Mouse (Mus musculus) c-Kit-positive CD71-positive TER-119-positive erythroid progenitor cells, embryonic 14.5 days (primary cell): ENCODE results near the gene Pafah1b2.
A peak's percentile ranks its signal among the peaks of the same experiment; 100 is the strongest.

Experiments
- DNase-seq: peaks from one replicate; pipeline ENCODE4 v3.0.0-alpha.2; 2013; ENCODE audit warnings: low spot score

Gene Pafah1b2

DNA sequence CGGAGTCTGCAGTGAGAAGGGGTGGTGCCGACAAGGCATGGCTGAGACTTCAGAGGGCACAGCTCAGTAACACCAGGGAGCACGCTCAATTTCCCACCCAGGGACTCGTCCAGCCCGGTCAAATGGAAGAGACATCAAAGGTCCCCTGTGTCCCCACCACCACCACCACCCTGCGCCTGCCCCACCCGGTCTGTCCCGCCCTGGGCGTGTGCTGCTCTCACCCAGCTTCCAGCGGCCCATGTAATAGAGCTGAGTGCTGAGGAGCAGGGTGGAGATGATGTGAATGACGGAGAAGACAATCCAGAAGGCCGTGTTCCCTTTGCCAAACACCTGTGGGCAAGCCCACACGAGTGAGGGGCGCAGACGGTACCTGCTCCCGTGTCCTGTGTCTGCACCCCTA, 70.0 kb downstream of the Pafah1b2 start:
- DNase-seq, result no peak

- DNase-seq, result peak; percentile 50
Measured at GRCm38 (mm10) chr9:45941329-45941888, 71.1 kb downstream of the Pafah1b2 start.

- no peak for DNase-seq
Measured at GRCm38 (mm10) chr9:45939794-45940193, 72.7 kb downstream of the Pafah1b2 start.

DNA sequence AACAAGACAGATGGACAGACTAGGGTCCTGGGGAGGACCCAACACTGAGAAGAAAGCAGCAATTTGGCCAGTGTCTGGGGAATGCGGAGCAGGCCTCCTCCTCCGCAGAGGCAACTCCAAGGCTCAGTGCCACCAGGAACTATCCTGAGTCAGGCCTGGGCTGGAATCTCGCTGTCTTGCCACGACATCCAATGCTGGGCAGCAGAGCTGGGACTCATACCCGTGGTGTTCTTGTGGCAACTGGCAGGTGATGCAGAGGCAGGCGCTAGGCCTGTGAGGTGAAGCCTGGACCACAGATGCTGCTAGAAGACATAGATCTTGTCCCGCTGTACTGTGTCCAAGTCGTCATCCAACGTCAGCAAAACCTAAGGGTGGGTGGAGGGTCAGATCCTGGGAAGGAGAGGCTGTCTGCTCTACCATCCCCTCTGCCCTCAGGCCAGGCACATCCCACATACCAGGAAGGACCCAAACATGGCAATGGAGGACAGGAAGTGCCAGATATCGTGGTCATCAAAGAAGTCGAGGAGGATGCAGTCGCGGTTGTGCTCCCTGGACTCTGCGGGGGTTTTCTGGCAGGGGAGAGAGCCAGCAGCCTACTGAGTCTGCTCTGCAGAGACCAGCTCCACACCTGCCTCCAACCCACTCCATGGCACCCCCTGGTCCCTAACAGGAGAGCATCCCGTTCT, 73.4 kb downstream of the Pafah1b2 start:
- no peak for DNase-seq

GRCm38 (mm10) chr9:45938088-45938487, 74.4 kb downstream of the Pafah1b2 start:
- DNase-seq, result no peak

DNA sequence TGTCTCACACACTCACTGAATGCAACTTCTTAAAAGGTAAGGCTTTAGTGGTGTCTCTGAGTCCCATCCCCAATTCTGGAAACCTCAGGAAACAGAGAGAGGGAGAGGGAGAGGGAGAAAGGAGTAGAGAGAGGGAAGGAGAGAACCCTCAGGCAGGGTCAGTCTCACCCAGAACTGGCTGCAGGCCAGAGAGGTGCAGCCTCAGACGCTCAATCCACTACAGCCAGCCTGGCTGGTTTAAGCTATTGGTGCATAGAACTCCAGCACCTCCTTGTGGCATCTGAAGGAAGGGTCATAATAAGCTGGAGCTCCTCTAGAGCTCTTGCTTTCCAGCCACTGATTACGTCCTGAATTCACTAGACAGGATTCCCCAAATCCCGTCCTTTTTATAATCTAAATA, 75.6 kb downstream of the Pafah1b2 start:
- peak; percentile 49 for DNase-seq

DNA sequence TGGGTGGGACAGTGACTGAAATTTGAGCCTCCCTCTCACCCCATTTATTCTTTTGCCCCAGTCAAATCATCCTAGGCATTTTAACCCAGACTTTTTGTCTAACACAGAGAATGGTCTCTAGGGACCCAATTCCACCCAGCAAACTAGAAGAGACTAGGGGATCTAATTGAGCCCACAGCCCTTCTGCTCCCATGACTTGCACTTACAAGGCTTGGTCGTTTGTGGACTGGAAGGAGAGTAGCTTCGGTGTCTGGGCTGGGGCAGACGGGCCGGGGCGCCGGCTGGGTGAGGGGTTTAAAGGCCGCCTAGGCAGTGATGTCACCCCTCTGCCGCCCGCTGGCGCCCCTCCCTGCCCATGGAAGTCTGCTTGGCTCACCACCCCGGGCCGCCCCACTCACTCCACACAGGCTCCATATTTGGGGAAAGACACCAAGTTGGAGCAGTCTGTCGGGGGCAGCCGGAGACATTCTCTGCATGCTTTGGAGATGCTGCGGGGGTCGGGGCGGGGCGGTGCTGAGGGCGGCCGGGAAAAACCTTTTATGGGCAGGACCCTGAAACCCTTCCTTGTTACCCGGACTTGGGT, 76.8 kb downstream of the Pafah1b2 start, which contains the start of gene Tagln:
TSS of gene Tagln (minus strand) at position 431 of the 583 bp plus-strand sequence.
- no peak for DNase-seq

DNA sequence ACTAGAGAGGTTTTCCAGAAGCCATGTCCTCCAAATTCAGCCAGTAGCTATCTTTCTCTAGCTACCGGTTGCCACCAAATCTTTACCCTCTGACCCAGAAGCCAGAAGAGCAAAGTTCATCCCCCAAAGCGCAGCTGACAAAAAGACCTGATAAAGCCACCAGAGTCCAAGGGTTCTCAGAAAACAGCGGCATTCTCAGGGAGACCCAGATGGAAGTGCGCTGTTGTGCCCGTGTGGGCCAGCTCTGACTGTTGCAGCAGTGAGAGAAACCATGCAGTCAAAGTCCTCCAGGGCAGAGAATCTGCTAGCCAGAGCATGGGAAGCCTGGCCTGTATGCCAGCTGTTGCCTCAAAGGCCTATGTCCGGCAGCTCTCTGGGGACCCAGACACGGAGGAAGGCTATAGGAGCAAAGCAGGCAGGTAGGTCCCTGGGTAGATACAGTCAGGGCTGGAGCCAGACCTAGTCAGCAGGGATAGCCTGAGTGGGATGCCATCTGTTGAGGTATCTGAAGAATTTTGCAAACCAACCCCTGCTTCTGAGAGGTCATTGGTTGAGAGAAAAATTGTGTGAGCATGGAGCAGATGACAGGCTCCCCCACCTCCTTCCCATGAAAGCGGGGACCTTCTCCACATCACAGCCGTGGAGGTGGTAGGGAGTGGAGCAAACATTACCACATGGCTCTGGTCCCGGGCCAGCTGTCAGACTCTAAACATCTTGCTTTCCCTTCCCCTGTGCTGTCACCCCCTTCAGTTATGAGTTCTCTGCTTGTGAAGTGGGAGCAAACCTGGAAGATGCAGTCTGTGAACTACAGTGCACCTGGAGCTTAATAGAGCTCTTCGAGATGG, 79.7 kb downstream of the Pafah1b2 start:
- DNase-seq, result no peak

DNA sequence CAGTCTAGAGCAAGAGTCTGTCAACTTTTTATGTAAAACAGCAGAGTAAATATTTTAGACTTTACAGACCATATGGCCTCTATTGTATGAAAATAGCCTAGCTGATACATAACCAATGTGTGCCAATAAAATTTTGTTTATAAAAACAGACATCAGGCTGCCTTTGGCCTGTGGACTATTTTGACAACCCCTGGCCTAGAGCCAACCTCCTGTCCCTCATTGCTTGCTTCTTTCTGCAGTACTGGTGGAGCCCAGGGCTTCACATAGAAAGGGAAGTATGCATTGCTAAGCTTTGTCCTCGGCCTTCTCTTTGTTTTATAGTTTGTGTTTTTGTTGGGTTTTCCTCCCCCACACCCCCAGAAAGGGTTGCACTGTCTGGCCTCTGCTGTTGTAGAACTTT, 80.5 kb downstream of the Pafah1b2 start:
- DNase-seq, result no peak

GRCm38 (mm10) chr9:45929285-45929684, 83.2 kb downstream of the Pafah1b2 start:
- DNase-seq, result no peak

DNA sequence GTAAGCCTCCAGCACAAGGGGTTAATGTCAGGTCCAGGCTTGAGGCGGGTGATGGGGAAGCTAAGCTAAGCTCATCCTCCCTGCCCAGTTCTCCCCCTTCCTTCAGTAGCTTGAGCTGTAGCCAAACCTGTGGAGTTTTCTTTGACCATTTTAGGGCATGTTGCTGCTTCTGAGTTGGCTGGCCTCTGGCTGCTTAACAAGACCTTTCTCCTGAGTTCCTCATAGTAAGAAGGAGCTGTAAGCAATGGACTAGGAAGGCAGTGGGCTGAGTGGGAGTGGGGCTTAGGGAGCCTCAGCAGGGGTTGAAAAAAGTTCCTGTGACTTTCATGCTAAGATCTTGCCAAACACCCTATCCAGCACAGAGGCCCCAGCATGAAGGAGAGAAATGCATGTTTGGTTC, 92.6 kb downstream of the Pafah1b2 start:
- no peak for DNase-seq

DNA sequence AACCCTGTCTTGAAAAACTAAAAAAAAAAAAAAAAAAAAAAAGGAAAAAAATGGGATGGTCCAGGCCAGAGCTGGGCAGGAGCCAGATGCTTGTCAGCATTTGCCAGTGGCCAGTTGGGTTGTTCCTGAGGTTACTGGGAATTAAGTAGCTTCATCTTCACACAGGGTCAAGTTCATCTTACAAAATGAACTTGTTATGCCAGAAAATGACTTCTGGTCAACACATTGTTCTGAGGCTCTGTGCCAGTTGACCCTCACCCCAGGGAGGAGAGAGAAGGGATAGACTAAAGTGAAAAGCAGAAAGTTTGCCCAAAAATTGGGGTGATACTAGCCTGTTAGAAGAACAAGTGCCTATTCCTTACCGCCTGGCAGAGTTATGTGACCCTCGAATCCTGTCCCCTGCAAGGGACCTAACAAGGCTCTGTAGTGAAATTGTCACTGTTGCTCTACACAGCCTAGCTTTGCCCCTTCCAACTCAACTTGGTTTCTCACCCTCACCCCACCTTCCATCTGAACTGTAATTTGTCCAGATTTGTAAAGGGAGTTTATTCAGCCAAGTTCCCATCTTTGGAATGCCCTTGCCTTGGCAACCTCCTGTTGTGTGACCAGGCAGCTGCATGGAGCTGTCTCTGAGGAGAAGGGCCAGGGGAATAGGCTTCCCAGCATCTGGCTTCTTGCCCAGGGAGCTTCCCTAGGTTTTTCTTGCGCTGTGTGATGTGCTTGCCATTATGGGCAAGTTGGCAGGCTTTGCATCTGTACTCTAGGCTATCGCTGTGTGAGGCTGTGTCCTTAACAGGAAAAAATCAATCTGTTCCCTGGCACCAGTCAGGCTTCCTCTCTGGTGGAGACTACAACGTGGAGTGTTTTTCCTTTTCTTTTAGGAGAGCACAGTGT, 95.2 kb downstream of the Pafah1b2 start:
- no peak for DNase-seq

DNA sequence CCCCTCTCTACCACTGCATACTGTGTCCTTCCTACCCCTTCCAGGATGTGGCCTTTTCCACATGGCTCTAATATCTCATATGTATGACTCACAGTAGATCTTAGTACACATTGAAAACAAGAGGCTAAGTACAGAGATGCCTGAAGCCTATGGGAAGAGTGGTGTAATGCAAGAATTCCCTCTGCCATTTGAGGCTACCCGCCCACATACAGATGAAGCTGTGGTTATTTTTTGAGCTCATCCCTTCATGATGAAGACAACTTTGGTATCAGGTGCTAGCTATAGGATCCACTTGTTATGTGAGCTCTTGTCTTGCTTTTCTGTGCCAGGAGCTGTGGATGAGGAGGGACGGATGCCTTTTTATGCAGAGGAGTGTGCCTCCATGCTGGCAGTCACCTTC, 96.8 kb downstream of the Pafah1b2 start:
- no peak for DNase-seq
